Mouse (Mus musculus) cerebellum, adult 2 months (tissue): ENCODE measurements around the gene Abl1.

Experiments used
- CTCF ChIP-seq: fragments of 200-500 bp; IDR thresholded peaks from 2 replicates; pipeline ENCODE4 v1.5.1; 2011; ENCODE audit warnings: low read depth, mild to moderate bottlenecking, control low read depth, low read length, moderate library complexity, borderline replicate concordance; ENCODE audit not compliant: insufficient read depth
- POLR2A ChIP-seq: fragments of 200-500 bp; IDR thresholded peaks from 2 replicates; pipeline ENCODE4 v1.6.1; 2011; ENCODE audit warnings: low read length, control low read depth, borderline replicate concordance; ENCODE audit not compliant: insufficient read depth

- TF ChIP-seq CTCF (no peak), POLR2A (no peak)
Observed at GRCm38 (mm10) chr2:31700545-31701446, 12.6 kb downstream of the Abl1 start.
